Mouse (Mus musculus): Measurements from ENCODE around the gene Mapk7.

DNA sequence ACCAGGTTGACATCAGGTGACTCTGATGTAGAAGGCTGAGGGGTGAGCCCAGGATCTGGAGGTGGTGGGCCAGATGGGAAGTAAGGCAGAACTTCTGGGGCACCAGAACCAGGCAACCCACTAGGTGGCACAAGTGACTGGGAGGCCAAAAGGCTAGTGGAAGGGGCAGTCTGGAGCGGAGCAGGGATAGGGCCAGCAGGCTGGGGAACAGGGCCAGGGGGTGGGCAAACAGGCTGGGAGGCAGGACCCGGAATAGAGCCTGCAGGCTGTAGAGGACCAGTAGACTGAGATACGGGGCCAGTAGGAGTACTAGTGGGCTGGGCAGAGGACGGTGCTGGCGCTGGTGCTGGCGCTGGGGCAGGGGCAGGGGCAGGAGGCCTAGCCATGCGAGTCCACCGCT lies 4.3 kb downstream of the Mapk7 start:
- TF ChIP-seq POLR2A (IDR thresholded peaks at IDR 0.05; ENCODE audit: insufficient read depth, low read depth, low read length), result no peak
- TF ChIP-seq CTCF (IDR thresholded peaks at IDR 0.05; ENCODE audit: insufficient read depth, low read depth, low read length), result no peak
